Mouse (Mus musculus): ENCODE measurements around the gene Slc35f4. TPM values are rescaled to one million over a fixed set of nuclear protein-coding genes. Genes with fewer than 3 reads are reported as not detected.
"Not testable (repeated sequence)": the region's sequence is repeated elsewhere in the genome, so short reads cannot be mapped to it uniquely, and the experiment has no call there.

Slc35f4 gene
- polyA plus RNA-seq, 1 experiment, result 5.5 TPM

GRCm38 (mm10) chr14:49300326-49300725 lies 225.5 kb downstream of the Slc35f4 start:
- TF ChIP-seq CTCF (IDR thresholded peaks at IDR 0.05; ENCODE audit: borderline replicate concordance, insufficient read depth, low read depth, low read length) (no peak), POLR2A (IDR thresholded peaks at IDR 0.05; ENCODE audit: borderline replicate concordance, insufficient read depth, low read length) (no peak)
- WGBS, result 28% methylated on average over 8 of the region's 8 CpGs

GRCm38 (mm10) chr14:49293802-49294449 lies 231.9 kb downstream of the Slc35f4 start:
- Histone ChIP-seq H3K27me3 (ENCODE audit: control insufficient read depth, insufficient read depth, low read length) (no peaks in the 10 kb centered on the region), H3K4me1 (ENCODE audit: control insufficient read depth, insufficient read depth, low read length) (peaks cover 2% of the 10 kb centered on the region; the same call in 1 of the 2 replicates), H3K4me3 (replicated peaks; ENCODE audit: insufficient read depth, low read depth, low read length) (no peak overlapping the region), H3K27ac (ENCODE audit: insufficient read depth, low read length) (no peak overlapping the region)
- 21% methylated on average over 4 of the region's 4 CpGs for WGBS
- TF ChIP-seq POLR2A (IDR thresholded peaks at IDR 0.05; ENCODE audit: borderline replicate concordance, insufficient read depth, low read length) (no peak), CTCF (IDR thresholded peaks at IDR 0.05; ENCODE audit: borderline replicate concordance, insufficient read depth, low read depth, low read length) (no peak)
- DNase-seq, result peak; percentile 20 to 41

More at GRCm38 (mm10) chr14:49300326-49300725, 225.5 kb downstream of the Slc35f4 start:
- DNase-seq, result no peak
- no peaks in the 10 kb centered on the region for H3K27me3 ChIP-seq (ENCODE audit: control insufficient read depth, insufficient read depth, low read length)
- no peak overlapping the region for H3K4me3 ChIP-seq (replicated peaks; ENCODE audit: insufficient read depth, low read depth, low read length)
- H3K27ac ChIP-seq (ENCODE audit: insufficient read depth, low read length), result no peak overlapping the region
- H3K4me1 ChIP-seq (ENCODE audit: control insufficient read depth, insufficient read depth, low read length), result no peaks in the 10 kb centered on the region

- no peaks in the 10 kb centered on the region for H3K27me3 ChIP-seq (ENCODE audit: control insufficient read depth, insufficient read depth, low read length)
- H3K4me1 ChIP-seq (ENCODE audit: control insufficient read depth, insufficient read depth, low read length), result peaks cover 2% of the 10 kb centered on the region; the same call in 1 of the 2 replicates
- TF ChIP-seq POLR2A (IDR thresholded peaks at IDR 0.05; ENCODE audit: borderline replicate concordance, insufficient read depth, low read length) (no peak), CTCF (IDR thresholded peaks at IDR 0.05; ENCODE audit: borderline replicate concordance, insufficient read depth, low read depth, low read length) (no peak)
- WGBS, result 92% methylated on average over 3 of the region's 3 CpGs
- no peak overlapping the region for H3K4me3 ChIP-seq (replicated peaks; ENCODE audit: insufficient read depth, low read depth, low read length)
- no peak overlapping the region for H3K27ac ChIP-seq (ENCODE audit: insufficient read depth, low read length)
- DNase-seq, result no peak
Observed at GRCm38 (mm10) chr14:49290029-49290745, 235.7 kb downstream of the Slc35f4 start.

GRCm38 (mm10) chr14:49283784-49284655 lies 241.8 kb downstream of the Slc35f4 start:
- H3K27me3 ChIP-seq (ENCODE audit: control insufficient read depth, insufficient read depth, low read length), result no peaks in the 10 kb centered on the region
- TF ChIP-seq CTCF (IDR thresholded peaks at IDR 0.05; ENCODE audit: borderline replicate concordance, insufficient read depth, low read depth, low read length), result no peak
- TF ChIP-seq POLR2A (IDR thresholded peaks at IDR 0.05; ENCODE audit: borderline replicate concordance, insufficient read depth, low read length), result no peak
- no peak overlapping the region for H3K4me3 ChIP-seq (replicated peaks; ENCODE audit: insufficient read depth, low read depth, low read length)
- no peaks in the 10 kb centered on the region for H3K4me1 ChIP-seq (ENCODE audit: control insufficient read depth, insufficient read depth, low read length)
- 78% methylated on average over 7 of the region's 7 CpGs for WGBS
- no peak overlapping the region for H3K27ac ChIP-seq (ENCODE audit: insufficient read depth, low read length)
- DNase-seq, result no peak

- 74% methylated on average over 6 of the region's 6 CpGs for WGBS
- no peak for TF ChIP-seq POLR2A (IDR thresholded peaks at IDR 0.05; ENCODE audit: borderline replicate concordance, insufficient read depth, low read length)
- Histone ChIP-seq H3K27ac (ENCODE audit: insufficient read depth, low read length) (no peak overlapping the region), H3K27me3 (ENCODE audit: control insufficient read depth, insufficient read depth, low read length) (no peaks in the 10 kb centered on the region), H3K4me1 (ENCODE audit: control insufficient read depth, insufficient read depth, low read length) (no peaks in the 10 kb centered on the region), H3K4me3 (replicated peaks; ENCODE audit: insufficient read depth, low read depth, low read length) (no peak overlapping the region)
- DNase-seq, result no peak
Observed at GRCm38 (mm10) chr14:49278880-49279279, 247.0 kb downstream of the Slc35f4 start.

- H3K27me3 ChIP-seq (ENCODE audit: control insufficient read depth, insufficient read depth, low read length); H3K4me1 ChIP-seq (ENCODE audit: control insufficient read depth, insufficient read depth, low read length); H3K27ac ChIP-seq (ENCODE audit: insufficient read depth, low read length); DNase-seq; H3K4me3 ChIP-seq (replicated peaks; ENCODE audit: insufficient read depth, low read depth, low read length): not testable (repeated sequence)
- 90% methylated on average over 9 of the region's 9 CpGs for WGBS
Observed at GRCm38 (mm10) chr14:49278479-49278878, 247.4 kb downstream of the Slc35f4 start.

GRCm38 (mm10) chr14:49277642-49278041 lies 248.2 kb downstream of the Slc35f4 start:
- no peak for TF ChIP-seq POLR2A (IDR thresholded peaks at IDR 0.05; ENCODE audit: borderline replicate concordance, insufficient read depth, low read length)
- TF ChIP-seq CTCF (IDR thresholded peaks at IDR 0.05; ENCODE audit: borderline replicate concordance, insufficient read depth, low read depth, low read length), result no peak
- Histone ChIP-seq H3K27ac (ENCODE audit: insufficient read depth, low read length) (no peak overlapping the region), H3K4me3 (replicated peaks; ENCODE audit: insufficient read depth, low read depth, low read length) (no peak overlapping the region), H3K27me3 (ENCODE audit: control insufficient read depth, insufficient read depth, low read length) (no peaks in the 10 kb centered on the region), H3K4me1 (ENCODE audit: control insufficient read depth, insufficient read depth, low read length) (no peaks in the 10 kb centered on the region)
- DNase-seq, result no peak
- WGBS, result 80% methylated on average over 3 of the region's 3 CpGs
